Mouse (Mus musculus) heart, embryonic 13.5 days (tissue): ENCODE measurements around the gene Cep295nl. TPM values are rescaled to one million over a fixed set of nuclear protein-coding genes. Genes with fewer than 3 reads are reported as not detected.
"Not testable (repeated sequence)": the region's sequence is repeated elsewhere in the genome, so short reads cannot be mapped to it uniquely, and the experiment has no call there.

Source experiments
- ATAC-seq: fragments of 200-750 bp; cut with Nextera tagmentation; 2 replicates; pipeline ENCODE4 v1.8.0; 2017; ENCODE audit warnings: moderate TSS enrichment; ENCODE audit not compliant: insufficient number of reproducible peaks, low FRiP score, low TSS enrichment; ENCODE audit errors: extremely low read depth
- H3K27ac ChIP-seq: fragments of 300-500 bp; sonication (generic); replicated peaks from 2 replicates; pipeline ENCODE4 v1.5.1; 2015; ENCODE audit warnings: moderate library complexity, mild to moderate bottlenecking, inconsistent platforms
- H3K27me3 ChIP-seq: fragments of 300-500 bp; sonication (generic); replicated peaks from 2 replicates; pipeline ENCODE4 v1.6.1; 2015; ENCODE audit warnings: mild to moderate bottlenecking, inconsistent platforms
- H3K36me3 ChIP-seq: fragments of 300-500 bp; sonication (generic); 2 replicates; pipeline ENCODE4 v1.6.1; 2015; ENCODE audit warnings: mild to moderate bottlenecking, inconsistent platforms
- H3K4me1 ChIP-seq: fragments of 300-500 bp; sonication (generic); 2 replicates; pipeline ENCODE4 v1.6.1; 2015; ENCODE audit warnings: inconsistent platforms
- H3K4me2 ChIP-seq: fragments of 300-500 bp; sonication (generic); 2 replicates; pipeline ENCODE4 v1.6.1; 2015; ENCODE audit warnings: inconsistent platforms, mild to moderate bottlenecking, moderate library complexity
- H3K4me3 ChIP-seq: fragments of 300-500 bp; sonication (generic); 2 replicates; pipeline ENCODE4 v1.5.1; 2015; ENCODE audit warnings: moderate library complexity, mild to moderate bottlenecking, inconsistent platforms
- H3K9ac ChIP-seq: fragments of 300-500 bp; sonication (generic); 2 replicates; pipeline ENCODE4 v1.6.1; 2015; ENCODE audit warnings: inconsistent platforms, mild to moderate bottlenecking, moderate library complexity
- H3K9me3 ChIP-seq: fragments of 300-500 bp; sonication (generic); 2 replicates; pipeline ENCODE4 v1.6.1; 2016; ENCODE audit warnings: inconsistent platforms
- WGBS: fragments of 180-500 bp; shearing (Covaris S2); methylation state at CpG from one replicate; pipeline ENCODE4 v1.1.7; 2015; ENCODE audit warnings: mixed read lengths; 5-methylcytosine and 5-hydroxymethylcytosine counted together
- polyA plus RNA-seq: library from polyadenylated mRNA; unstranded; fragments of >200 nt; fragmentation: Nextera tagmentation; extraction: Ambion mirVana; gene quantifications from 2 replicates; pipeline ENCODE4 v1.2.1, GENCODE M21; 2015

Cep295nl gene
- polyA plus RNA-seq, result 0.15 and 0.27 TPM in 2 replicates

- H3K36me3 ChIP-seq, result peaks cover 6% of the 10 kb centered on the region
- H3K4me1 ChIP-seq, result peaks cover 62% of the 10 kb centered on the region
- no peak within 1 kb of the TSS for H3K4me2 ChIP-seq
- 24% methylated on average over 7 of the region's 7 CpGs for WGBS
- ATAC-seq, result no peak
- H3K9me3 ChIP-seq, result no peaks in the 10 kb centered on the region
- no peak within 1 kb of the TSS for H3K4me3 ChIP-seq
- H3K9ac ChIP-seq, result no peak within 1 kb of the TSS
- H3K27me3 ChIP-seq, result no peaks in the 10 kb centered on the region
- no peak within 1 kb of the TSS for H3K27ac ChIP-seq
These were observed at the start of gene Cep295nl for GRCm38 (mm10) chr11:118342400-118342981. TSS of gene Cep295nl (minus strand) at chr11:118342500.

DNA sequence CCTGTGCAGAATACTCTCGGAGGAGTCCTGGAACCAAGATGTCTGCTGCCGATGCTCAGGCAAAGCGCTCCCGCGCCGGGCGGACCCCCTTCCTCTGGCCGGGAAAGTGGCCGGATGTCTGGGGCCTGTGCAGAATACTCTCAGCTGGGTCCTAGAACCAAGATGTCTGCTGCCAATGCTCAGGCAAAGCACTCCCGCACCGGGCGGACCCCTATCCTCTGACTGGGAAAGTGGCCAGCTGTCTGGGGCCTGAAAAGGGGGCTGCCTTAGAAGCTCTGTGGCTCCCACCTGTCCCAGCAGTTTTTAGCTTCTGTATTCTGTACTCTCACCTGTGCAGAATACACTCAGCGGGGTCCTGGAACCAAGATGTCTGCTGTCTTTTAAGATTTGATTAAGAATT is 45.5 kb upstream of the Cep295nl start:
- H3K9ac ChIP-seq, ATAC-seq, H3K4me1 ChIP-seq, H3K36me3 ChIP-seq, H3K9me3 ChIP-seq, H3K4me2 ChIP-seq, H3K4me3 ChIP-seq, H3K27me3 ChIP-seq, H3K27ac ChIP-seq: not testable (repeated sequence)
- WGBS, result 87% methylated on average over 13 of the region's 13 CpGs

DNA sequence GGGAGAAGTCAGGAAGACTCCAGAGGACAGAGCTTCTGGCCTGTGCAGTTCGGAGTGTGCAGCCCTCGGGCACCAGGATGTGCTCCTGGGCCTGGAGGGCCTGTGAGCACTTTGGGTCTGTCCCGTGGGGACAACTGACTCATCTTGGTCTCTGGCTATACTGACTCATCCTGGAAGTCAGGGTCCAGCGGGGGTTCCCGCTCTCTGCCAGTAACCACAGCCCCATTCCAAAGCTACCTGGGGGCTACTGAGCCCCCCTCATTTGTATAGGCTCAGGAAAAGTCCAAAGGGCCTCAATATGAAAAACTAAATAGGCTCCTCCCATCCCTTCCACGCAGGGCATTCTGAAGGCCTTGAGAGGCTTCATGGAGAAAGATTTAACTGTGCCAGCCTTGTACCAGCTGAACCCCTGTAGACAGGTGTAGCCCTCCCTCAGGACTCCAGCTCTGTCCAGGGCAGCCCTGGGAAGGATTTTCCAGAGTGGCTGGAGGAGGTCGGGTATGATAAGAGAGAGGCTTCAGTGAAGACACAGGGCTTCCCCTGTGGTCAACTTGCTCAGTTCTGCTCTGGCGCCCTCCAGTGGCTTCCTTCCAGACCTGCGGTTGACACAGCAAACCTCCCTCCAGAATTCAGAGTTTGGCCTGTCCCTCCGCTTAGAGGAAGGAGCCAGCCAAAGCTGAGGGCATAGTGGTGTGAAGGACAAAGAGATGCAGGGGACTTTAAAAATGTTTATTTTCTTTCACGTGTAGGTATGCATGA is 37.1 kb upstream of the Cep295nl start:
- H3K27me3 ChIP-seq, result peaks cover 5% of the 10 kb centered on the region; the same call in 1 of the 2 replicates
- H3K36me3 ChIP-seq, result no peaks in the 10 kb centered on the region
- no peaks in the 10 kb centered on the region for H3K9me3 ChIP-seq
- ATAC-seq, result no peak
- WGBS, result 34% methylated on average over 11 of the region's 11 CpGs
- no peak overlapping the region for H3K27ac ChIP-seq
- H3K9ac ChIP-seq, result peak overlapping the region; percentile 50; the same call in 1 of the 2 replicates
- peaks cover 14% of the 10 kb centered on the region for H3K4me1 ChIP-seq
- H3K4me2 ChIP-seq, result no peak overlapping the region
- no peak overlapping the region for H3K4me3 ChIP-seq

DNA sequence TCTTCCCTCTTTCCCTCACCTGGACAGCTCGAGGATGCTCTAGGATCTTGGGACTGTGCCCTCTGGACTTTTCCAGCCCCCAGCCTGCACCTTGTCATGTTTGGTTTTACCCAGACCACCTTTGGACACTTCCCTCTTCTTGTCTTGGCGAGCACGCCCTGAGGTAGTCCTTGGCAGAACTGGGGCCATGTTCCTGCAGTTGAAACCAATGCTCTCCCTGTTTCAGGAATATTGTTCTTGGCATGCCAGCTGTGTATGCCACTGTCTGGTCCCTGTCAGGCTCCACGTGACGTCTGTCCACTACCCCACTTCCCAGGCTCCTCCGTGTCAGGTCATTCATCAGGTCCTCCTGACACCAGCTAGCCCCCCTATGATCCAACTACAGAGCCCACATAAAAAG is 36.4 kb upstream of the Cep295nl start:
- Histone ChIP-seq H3K27ac (no peak overlapping the region), H3K27me3 (peaks cover 6% of the 10 kb centered on the region; the same call in 1 of the 2 replicates)
- 73% methylated on average over 6 of the region's 6 CpGs for WGBS

DNA sequence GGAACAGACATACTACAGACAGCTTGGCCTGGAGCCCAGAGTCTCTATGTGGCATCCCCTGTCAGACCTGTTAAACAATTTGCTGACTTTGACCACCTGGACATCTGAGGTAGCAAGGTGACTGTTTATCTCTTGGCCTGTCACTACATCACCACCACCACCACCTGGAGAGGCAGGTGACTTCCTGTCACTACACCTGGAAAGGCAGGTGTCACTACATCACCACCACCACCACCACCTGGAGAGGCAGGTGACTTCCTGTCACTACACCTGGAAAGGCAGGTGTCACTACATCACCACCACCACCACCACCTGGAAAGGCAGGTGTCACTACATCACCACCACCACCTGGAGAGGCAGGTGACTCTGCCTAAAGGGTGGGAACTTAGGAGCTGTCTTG is 34.0 kb upstream of the Cep295nl start:
- not testable (repeated sequence) for H3K4me3 ChIP-seq, H3K36me3 ChIP-seq, H3K4me2 ChIP-seq, H3K9ac ChIP-seq, H3K27me3 ChIP-seq, ATAC-seq, H3K9me3 ChIP-seq, H3K27ac ChIP-seq
- H3K4me1 ChIP-seq, result peaks cover 14% of the 10 kb centered on the region

More for the DNA sequence above, 36.4 kb upstream of the Cep295nl start:
- H3K9me3 ChIP-seq, result no peaks in the 10 kb centered on the region
- no peak overlapping the region for H3K4me2 ChIP-seq
- H3K4me3 ChIP-seq, result no peak overlapping the region
- H3K9ac ChIP-seq, result no peak overlapping the region
- H3K4me1 ChIP-seq, result peaks cover 14% of the 10 kb centered on the region
- no peaks in the 10 kb centered on the region for H3K36me3 ChIP-seq
- ATAC-seq, result no peak

DNA sequence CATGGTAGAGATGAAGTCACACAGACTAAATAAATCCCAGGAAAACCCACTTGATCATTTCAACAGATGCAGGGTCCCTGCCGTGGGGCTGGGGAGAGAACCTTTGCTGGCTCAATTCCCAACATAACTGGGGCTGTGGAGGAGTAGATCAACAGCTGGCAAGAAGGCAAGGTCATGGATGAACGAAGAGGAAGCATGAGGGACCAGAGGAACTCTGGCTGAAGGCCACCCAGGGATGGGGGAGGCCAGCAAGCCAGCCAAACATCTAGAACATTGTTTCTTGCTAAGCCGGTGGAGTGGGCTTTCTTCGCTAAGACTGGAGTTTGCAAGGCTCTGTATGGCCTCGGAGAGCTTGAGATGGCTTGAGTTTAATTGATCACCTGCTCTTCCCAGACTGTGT is 33.6 kb upstream of the Cep295nl start:
- no peak for ATAC-seq
- H3K36me3 ChIP-seq, result no peaks in the 10 kb centered on the region

GRCm38 (mm10) chr11:118375461-118375860 is 33.2 kb upstream of the Cep295nl start:
- Histone ChIP-seq H3K4me2 (no peak overlapping the region), H3K27ac (no peak overlapping the region), H3K9ac (no peak overlapping the region), H3K27me3 (peaks cover 10% of the 10 kb centered on the region; the same call in 1 of the 2 replicates), H3K36me3 (no peaks in the 10 kb centered on the region), H3K9me3 (no peaks in the 10 kb centered on the region), H3K4me3 (no peak overlapping the region), H3K4me1 (peaks cover 14% of the 10 kb centered on the region)
- ATAC-seq, result no peak
- 77% methylated on average over 8 of the region's 8 CpGs for WGBS

More for the DNA sequence above, 33.6 kb upstream of the Cep295nl start:
- H3K4me2 ChIP-seq, result no peak overlapping the region
- no peak overlapping the region for H3K27ac ChIP-seq
- no peak overlapping the region for H3K9ac ChIP-seq
- no peaks in the 10 kb centered on the region for H3K9me3 ChIP-seq
- H3K4me1 ChIP-seq, result peaks cover 14% of the 10 kb centered on the region
- H3K4me3 ChIP-seq, result no peak overlapping the region
- 65% methylated on average over 5 of the region's 5 CpGs for WGBS
- peaks cover 10% of the 10 kb centered on the region; the same call in 1 of the 2 replicates for H3K27me3 ChIP-seq

DNA sequence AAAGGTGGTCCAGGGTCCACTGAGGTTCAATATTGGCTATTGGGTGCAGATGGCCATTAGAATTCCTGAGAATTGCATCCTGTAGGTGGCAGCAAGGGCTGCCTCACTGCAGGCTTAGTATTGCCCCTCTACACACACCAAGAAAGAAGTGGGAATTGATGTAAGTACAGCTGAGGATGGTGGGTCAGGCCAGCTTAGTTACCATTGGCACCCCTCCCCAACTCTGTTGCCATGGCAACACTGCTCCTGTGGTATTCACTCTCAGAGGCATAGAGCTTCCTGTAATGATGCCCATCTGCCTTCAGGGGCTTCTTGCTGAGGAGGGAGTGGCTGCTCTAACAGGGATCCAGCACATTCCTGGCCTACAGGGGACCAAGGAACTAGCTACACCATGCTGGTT is 32.7 kb upstream of the Cep295nl start:
- H3K4me2 ChIP-seq, result no peak overlapping the region
- H3K9ac ChIP-seq, result no peak overlapping the region
- H3K9me3 ChIP-seq, result no peaks in the 10 kb centered on the region
- no peak overlapping the region for H3K27ac ChIP-seq
- H3K4me3 ChIP-seq, result no peak overlapping the region
- H3K4me1 ChIP-seq, result peaks cover 14% of the 10 kb centered on the region
- H3K27me3 ChIP-seq, result peaks cover 10% of the 10 kb centered on the region; the same call in 1 of the 2 replicates
- ATAC-seq, result no peak
- no peaks in the 10 kb centered on the region for H3K36me3 ChIP-seq

DNA sequence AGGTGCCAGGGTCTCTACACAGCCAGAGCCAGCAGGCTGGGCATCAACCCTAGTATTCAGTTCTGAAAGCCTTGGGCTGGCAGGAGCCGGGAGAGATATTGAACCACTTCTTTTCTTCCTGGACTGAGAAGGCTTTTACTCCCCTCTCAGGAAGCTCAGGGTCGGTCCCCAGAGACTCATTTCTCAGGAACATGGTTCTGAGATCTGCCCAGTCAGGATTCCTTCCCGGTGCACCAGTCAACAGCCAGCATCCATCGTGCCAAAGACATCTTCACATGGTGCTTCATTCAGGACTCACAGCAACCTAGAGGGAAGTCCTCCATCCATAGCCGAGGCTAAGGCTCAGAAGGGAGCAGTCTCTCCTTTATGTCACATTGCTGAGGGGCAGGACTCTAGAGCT is 32.2 kb upstream of the Cep295nl start:
- Histone ChIP-seq H3K4me3 (no peak overlapping the region), H3K9me3 (no peaks in the 10 kb centered on the region)

DNA sequence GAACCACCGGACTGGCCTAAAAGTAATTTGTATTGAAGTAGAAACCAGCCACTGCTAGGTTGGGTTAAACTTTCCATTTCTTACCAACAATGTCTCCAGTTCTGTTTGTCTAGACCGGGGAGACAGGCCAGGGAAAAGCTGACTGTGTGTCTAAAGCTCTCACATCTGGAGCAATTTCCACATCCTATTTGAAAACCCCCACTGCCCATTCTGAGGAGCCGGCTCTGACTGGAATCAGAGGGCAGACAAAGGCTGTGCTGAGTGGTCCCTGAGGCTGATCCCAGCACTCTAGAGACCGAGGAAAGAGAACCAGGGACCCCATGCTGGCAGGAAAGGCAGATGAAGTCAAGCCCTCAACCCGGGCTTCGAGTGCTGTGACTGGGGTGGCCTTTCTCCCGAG is 30.3 kb upstream of the Cep295nl start:
- H3K27me3 ChIP-seq, result peaks cover 10% of the 10 kb centered on the region; the same call in 1 of the 2 replicates
- H3K27ac ChIP-seq, result no peak overlapping the region
- no peaks in the 10 kb centered on the region for H3K36me3 ChIP-seq
- no peak for ATAC-seq
- H3K4me2 ChIP-seq, result no peak overlapping the region
- H3K9ac ChIP-seq, result no peak overlapping the region
- H3K9me3 ChIP-seq, result no peaks in the 10 kb centered on the region
- H3K4me3 ChIP-seq, result no peak overlapping the region
- 53% methylated on average over 7 of the region's 7 CpGs for WGBS
- H3K4me1 ChIP-seq, result peaks cover 9% of the 10 kb centered on the region; the same call in 1 of the 2 replicates

More for the DNA sequence above, 32.2 kb upstream of the Cep295nl start:
- Histone ChIP-seq H3K27ac (no peak overlapping the region), H3K4me2 (no peak overlapping the region), H3K4me1 (peaks cover 13% of the 10 kb centered on the region), H3K9ac (no peak overlapping the region), H3K36me3 (no peaks in the 10 kb centered on the region), H3K27me3 (peaks cover 10% of the 10 kb centered on the region; the same call in 1 of the 2 replicates)
- WGBS, result 51% methylated on average over 5 of the region's 5 CpGs
- ATAC-seq, result no peak

GRCm38 (mm10) chr11:118371876-118372275 is 29.6 kb upstream of the Cep295nl start:
- no peak overlapping the region for H3K4me2 ChIP-seq
- peaks cover 9% of the 10 kb centered on the region; the same call in 1 of the 2 replicates for H3K4me1 ChIP-seq
- WGBS, result 75% methylated on average over 7 of the region's 7 CpGs
- H3K9me3 ChIP-seq, result no peaks in the 10 kb centered on the region
- peaks cover 10% of the 10 kb centered on the region; the same call in 1 of the 2 replicates for H3K27me3 ChIP-seq
- no peak overlapping the region for H3K27ac ChIP-seq
- H3K4me3 ChIP-seq, result no peak overlapping the region
- ATAC-seq, result no peak
- no peaks in the 10 kb centered on the region for H3K36me3 ChIP-seq
- no peak overlapping the region for H3K9ac ChIP-seq
